Mouse (Mus musculus) MEL (cell line): ENCODE results near the gene Ptafr. TPM values are rescaled to one million over a fixed set of nuclear protein-coding genes. Genes with fewer than 3 reads are reported as not detected.

Experiments used
- DNase-seq: peaks from one replicate; pipeline ENCODE4 v3.0.0; 2011; ENCODE audit warnings: low read depth, low spot score
- H3K27ac ChIP-seq: 2 replicates; pipeline ENCODE4 v1.5.1; 2012; ENCODE audit warnings: low read depth, mild to moderate bottlenecking, control low read depth, low read length, moderate library complexity; ENCODE audit not compliant: control insufficient read depth
- H3K27me3 ChIP-seq, 2 experiments: fragments of 150-350 bp in 1 of 2; sonication (generic) in 1 of 2; 2 replicates each; pipeline ENCODE4 v1.6.1; 2012; ENCODE audit warnings: low read length in 2 of 2, mild to moderate bottlenecking in 2 of 2, improper control_type of control experiment in 1 of 2, moderate library complexity in 1 of 2; ENCODE audit not compliant: insufficient read depth in 2 of 2, control insufficient read depth in 1 of 2
- H3K36me3 ChIP-seq, 2 experiments: 2 replicates each; pipeline ENCODE4 v1.6.1; 2012 to 2014; ENCODE audit warnings: low read length in 2 of 2, improper control_type of control experiment in 1 of 2, inconsistent platforms in 1 of 2, mild to moderate bottlenecking in 1 of 2; ENCODE audit not compliant: insufficient read depth in 2 of 2, control insufficient read depth in 1 of 2
- H3K4me1 ChIP-seq, 2 experiments: fragments of 150-350 bp in 1 of 2; sonication (generic) in 1 of 2; 2 replicates each; pipeline ENCODE4 v1.6.1; 2012; ENCODE audit warnings: low read length in 2 of 2, improper control_type of control experiment in 1 of 2, mild to moderate bottlenecking in 1 of 2; ENCODE audit not compliant: insufficient read depth in 2 of 2, control insufficient read depth in 1 of 2
- H3K4me3 ChIP-seq, 2 experiments: fragments of 150-350 bp in 1 of 2; sonication (generic) in 1 of 2; 2 replicates each; pipeline ENCODE4 v1.5.1; 2012; ENCODE audit warnings: low read depth in 2 of 2, low read length in 2 of 2, mild to moderate bottlenecking in 2 of 2, moderate library complexity in 2 of 2, control low read depth in 1 of 2, improper control_type of control experiment in 1 of 2; ENCODE audit not compliant: control insufficient read depth in 1 of 2, insufficient read depth in 1 of 2
- H3K79me2 ChIP-seq: 2 replicates; pipeline ENCODE4 v1.6.1; 2012; ENCODE audit warnings: mild to moderate bottlenecking, low read length, moderate library complexity; ENCODE audit not compliant: control insufficient read depth, poor library complexity, insufficient read depth
- H3K9ac ChIP-seq: 2 replicates; pipeline ENCODE4 v1.6.1; 2012; ENCODE audit warnings: low read depth, mild to moderate bottlenecking, control low read depth, low read length, moderate library complexity; ENCODE audit not compliant: control insufficient read depth, poor library complexity, severe bottlenecking
- H3K9me3 ChIP-seq: fragments of 150-350 bp; sonication (generic); replicated peaks from 2 replicates; pipeline ENCODE4 v1.6.1; 2012; ENCODE audit warnings: mild to moderate bottlenecking, low read length, improper control_type of control experiment, moderate library complexity; ENCODE audit not compliant: insufficient read depth
- CTCF ChIP-seq, 3 experiments: IDR thresholded peaks in 2 of 3; conservative IDR thresholded peaks in 1 of 3; 2 replicates each; pipeline ENCODE4 v1.5.1; 2011 to 2012; ENCODE audit warnings: low read length in 3 of 3, low read depth in 2 of 3, mild to moderate bottlenecking in 2 of 3, improper control_type of control experiment in 1 of 3, inconsistent platforms in 1 of 3, mixed read lengths in 1 of 3, moderate library complexity in 1 of 3; ENCODE audit not compliant: control insufficient read depth in 1 of 3, insufficient read depth in 1 of 3, poor library complexity in 1 of 3, severe bottlenecking in 1 of 3
- E2F4 ChIP-seq: IDR thresholded peaks from 2 replicates; pipeline ENCODE4 v1.6.1; 2011; ENCODE audit warnings: low read depth, low read length, improper control_type of control experiment, borderline replicate concordance
- ELF1 ChIP-seq: IDR thresholded peaks from 2 replicates; pipeline ENCODE4 v1.6.1; 2014; ENCODE audit warnings: low read depth, mild to moderate bottlenecking, inconsistent platforms, low read length, improper control_type of control experiment, moderate library complexity
- ETS1 ChIP-seq: IDR thresholded peaks from 2 replicates; pipeline ENCODE4 v1.6.1; 2012; ENCODE audit warnings: low read depth, mild to moderate bottlenecking, inconsistent platforms, low read length, improper control_type of control experiment, moderate library complexity
- GABPA ChIP-seq: IDR thresholded peaks from 2 replicates; pipeline ENCODE4 v1.6.1; 2012; ENCODE audit warnings: low read depth, mild to moderate bottlenecking, inconsistent platforms, low read length, improper control_type of control experiment, moderate library complexity
- HCFC1 ChIP-seq: IDR thresholded peaks from 2 replicates; pipeline ENCODE4 v1.6.1; 2012; ENCODE audit warnings: low read depth, mild to moderate bottlenecking, inconsistent platforms, low read length, improper control_type of control experiment, moderate library complexity
- JUND ChIP-seq: IDR thresholded peaks from 2 replicates; pipeline ENCODE4 v1.6.1; 2011; ENCODE audit warnings: low read depth, mild to moderate bottlenecking, improper control_type of control experiment, low read length
- MAFK ChIP-seq: IDR thresholded peaks from 2 replicates; pipeline ENCODE4 v1.6.1; 2011; ENCODE audit warnings: low read depth, mild to moderate bottlenecking, low read length, improper control_type of control experiment, borderline replicate concordance
- MAZ ChIP-seq: IDR thresholded peaks from 2 replicates; pipeline ENCODE4 v1.6.1; 2012; ENCODE audit warnings: low read depth, mild to moderate bottlenecking, inconsistent platforms, low read length, improper control_type of control experiment
- MYB ChIP-seq: IDR thresholded peaks from 2 replicates; pipeline ENCODE4 v1.6.1; 2011; ENCODE audit warnings: mild to moderate bottlenecking, low read depth, low read length, improper control_type of control experiment
- NELFE ChIP-seq: IDR thresholded peaks from 2 replicates; pipeline ENCODE4 v1.6.1; 2011; ENCODE audit warnings: low read depth, low read length, improper control_type of control experiment
- NRF1 ChIP-seq: IDR thresholded peaks from 2 replicates; pipeline ENCODE4 v1.6.1; 2014; ENCODE audit warnings: low read depth, mild to moderate bottlenecking, inconsistent platforms, low read length, improper control_type of control experiment, moderate library complexity; ENCODE audit not compliant: poor library complexity, insufficient read depth, severe bottlenecking
- POLR2AphosphoS2 ChIP-seq: IDR thresholded peaks from 2 replicates; pipeline ENCODE4 v1.6.1; 2011; ENCODE audit warnings: low read length, improper control_type of control experiment
- POLR2AphosphoS5 ChIP-seq: IDR thresholded peaks from 2 replicates; pipeline ENCODE4 v1.6.1; 2012; ENCODE audit warnings: low read depth, borderline replicate concordance, mild to moderate bottlenecking, inconsistent platforms, low read length, moderate library complexity, mixed read lengths
- TBP ChIP-seq: IDR thresholded peaks from 2 replicates; pipeline ENCODE4 v1.8.0; 2011; ENCODE audit warnings: low read depth, low read length, improper control_type of control experiment
- TCF12 ChIP-seq: IDR thresholded peaks from 2 replicates; pipeline ENCODE4 v1.6.1; 2014; ENCODE audit warnings: low read depth, mild to moderate bottlenecking, inconsistent platforms, low read length, improper control_type of control experiment, moderate library complexity
- UBTF ChIP-seq: IDR thresholded peaks from 2 replicates; pipeline ENCODE4 v1.6.1; 2012; ENCODE audit warnings: low read depth, mild to moderate bottlenecking, inconsistent platforms, low read length, improper control_type of control experiment, moderate library complexity, borderline replicate concordance; ENCODE audit not compliant: insufficient read depth
- ZC3H11A ChIP-seq: IDR thresholded peaks from 2 replicates; pipeline ENCODE4 v1.6.1; 2012; ENCODE audit warnings: low read depth, mild to moderate bottlenecking, inconsistent platforms, low read length, improper control_type of control experiment
- polyA plus RNA-seq, 2 experiments: library from polyadenylated mRNA; stranded (reverse) in 1 of 2; unstranded in 1 of 2; fragments of >175 nt in 1 of 2; fragments of >200 nt in 1 of 2; gene quantifications; 2 replicates each; pipeline versions ENCODE4 v1.2.1 to v1.2.4; 2012; ENCODE audit warnings: low replicate concordance in 2 of 2, low read depth in 1 of 2; ENCODE audit not compliant: insufficient read length in 2 of 2, insufficient read depth in 1 of 2, missing spikeins in 1 of 2
- total RNA-seq: library from RNA; depleted of rRNA; stranded (reverse); fragments of 300-350 nt; gene quantifications from 2 replicates; pipeline ENCODE4 v1.2.3, GENCODE M21; 2012

Ptafr gene
- total and polyA plus RNA-seq, 3 experiments: 0.06 TPM; not detected in 2

- TF ChIP-seq POLR2AphosphoS5: no peak
- TF ChIP-seq TCF12: no peak
- TF ChIP-seq MAFK: no peak
- TF ChIP-seq NELFE: no peak
- no peak for TF ChIP-seq UBTF
- no peak for DNase-seq
- Histone ChIP-seq H3K27ac (no peak overlapping the region), H3K27me3 (no peaks in the 10 kb centered on the region; a peak in 1 of 4 replicates), H3K79me2 (no peaks in the 10 kb centered on the region), H3K9ac (no peak overlapping the region), H3K9me3 (no peaks in the 10 kb centered on the region), H3K4me1 (peaks cover 6 to 7% of the 10 kb centered on the region in 2 experiments), H3K4me3 (no peak overlapping the region), H3K36me3 (no peaks in the 10 kb centered on the region)
These were observed 44.3 kb downstream of the Ptafr start for GRCm38 (mm10) chr4:132608147-132608546.

GRCm38 (mm10) chr4:132610301-132610984 is 46.6 kb downstream of the Ptafr start:
- no peak overlapping the region for H3K27ac ChIP-seq
- DNase-seq: no peak
- H3K4me3 ChIP-seq: no peak overlapping the region
- no peaks in the 10 kb centered on the region for H3K79me2 ChIP-seq
- H3K27me3 ChIP-seq: no peaks in the 10 kb centered on the region; a peak in 1 of 4 replicates
- no peak overlapping the region for H3K9ac ChIP-seq
- H3K36me3 ChIP-seq: no peaks in the 10 kb centered on the region
- no peaks in the 10 kb centered on the region for H3K9me3 ChIP-seq
- TF ChIP-seq E2F4: no peak
- no peak for TF ChIP-seq TBP
- peaks cover 6 to 7% of the 10 kb centered on the region in 2 experiments for H3K4me1 ChIP-seq

GRCm38 (mm10) chr4:132611320-132611719 is 47.5 kb downstream of the Ptafr start:
- Histone ChIP-seq H3K4me3 (no peak overlapping the region), H3K9ac (no peak overlapping the region), H3K27ac (no peak overlapping the region), H3K4me1 (no peaks in the 10 kb centered on the region), H3K9me3 (no peaks in the 10 kb centered on the region), H3K27me3 (no peaks in the 10 kb centered on the region; a peak in 1 of 4 replicates), H3K79me2 (no peaks in the 10 kb centered on the region), H3K36me3 (no peaks in the 10 kb centered on the region)
- DNase-seq: no peak
- TF ChIP-seq E2F4 (no peak), MAFK (no peak), JUND (no peak), CTCF (IDR thresholded peaks at IDR 0.05 in 2 of 3, conservative IDR thresholded peaks at IDR 0.05 in 1 of 3; ENCODE audit: control insufficient read depth in 1 of 3, insufficient read depth in 1 of 3, low read depth in 2 of 3, low read length in 3 of 3, poor library complexity in 1 of 3, severe bottlenecking in 1 of 3) (no peak), POLR2AphosphoS5 (no peak), HCFC1 (no peak), MAZ (no peak), ETS1 (no peak), ZC3H11A (no peak), NRF1 (no peak), MYB (no peak), POLR2AphosphoS2 (no peak), ELF1 (no peak), GABPA (no peak)
